Mouse (Mus musculus) thymus, adult 2 months (tissue): ENCODE measurements around the gene Mrpl10.

ENCODE experiments used
- CTCF ChIP-seq: fragments of 200-500 bp; IDR thresholded peaks from 2 replicates; pipeline ENCODE4 v1.5.1; 2012; ENCODE audit warnings: mild to moderate bottlenecking, control low read depth, low read length, moderate library complexity, borderline replicate concordance; ENCODE audit not compliant: control insufficient read depth, poor library complexity, insufficient read depth; ENCODE audit errors: extremely low read depth
- POLR2A ChIP-seq: fragments of 200-500 bp; IDR thresholded peaks from 2 replicates; pipeline ENCODE4 v1.6.1; 2012; ENCODE audit warnings: mild to moderate bottlenecking, low read length, control low read depth, moderate library complexity; ENCODE audit not compliant: control insufficient read depth, poor library complexity, insufficient read depth; ENCODE audit errors: extremely low read depth

DNA sequence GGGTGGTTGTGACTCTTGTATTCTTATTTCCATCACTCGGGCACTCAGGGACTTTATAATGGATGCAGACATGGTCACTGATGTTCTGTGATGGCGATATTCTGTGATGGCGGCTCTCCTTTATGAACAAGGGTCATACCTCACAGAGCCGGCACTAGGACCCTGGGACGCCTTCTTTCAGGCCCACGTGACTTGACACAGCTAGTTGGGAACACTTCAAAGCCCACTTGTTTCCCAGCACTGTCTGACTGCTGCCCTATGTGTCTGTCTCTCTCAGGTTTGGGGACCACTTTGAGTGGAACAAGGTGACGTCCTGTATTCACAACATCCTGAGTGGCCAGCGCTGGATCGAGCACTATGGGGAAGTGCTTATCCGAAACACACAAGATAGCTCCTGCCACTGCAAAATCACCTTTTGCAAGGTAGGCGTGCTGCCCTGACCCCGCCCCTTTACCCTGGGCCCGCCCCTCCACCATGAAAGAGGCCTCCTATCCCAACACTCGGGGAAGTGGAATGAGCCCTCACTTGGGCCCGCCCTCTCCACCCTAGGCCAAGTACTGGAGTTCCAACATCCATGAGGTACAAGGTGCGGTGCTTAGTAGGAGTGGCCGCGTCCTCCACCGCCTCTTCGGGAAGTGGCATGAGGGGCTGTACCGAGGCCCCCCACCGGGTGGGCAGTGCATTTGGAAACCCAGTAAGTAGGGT, 25.4 kb downstream of the Mrpl10 start:
- TF ChIP-seq CTCF (no peak), POLR2A (no peak)
